Mouse (Mus musculus) spleen, postnatal 4 days (tissue): Measurements from ENCODE around the gene Cyp2j8.
"Not testable (repeated sequence)": the region's sequence is repeated elsewhere in the genome, so short reads cannot be mapped to it uniquely, and the experiment has no call there.

Experiments used
- DNase-seq, 2 experiments: peaks; one replicate each; pipeline ENCODE4 v3.0.0; 2022; ENCODE audit warnings: low spot score in 2 of 2

Cyp2j8 gene

DNA sequence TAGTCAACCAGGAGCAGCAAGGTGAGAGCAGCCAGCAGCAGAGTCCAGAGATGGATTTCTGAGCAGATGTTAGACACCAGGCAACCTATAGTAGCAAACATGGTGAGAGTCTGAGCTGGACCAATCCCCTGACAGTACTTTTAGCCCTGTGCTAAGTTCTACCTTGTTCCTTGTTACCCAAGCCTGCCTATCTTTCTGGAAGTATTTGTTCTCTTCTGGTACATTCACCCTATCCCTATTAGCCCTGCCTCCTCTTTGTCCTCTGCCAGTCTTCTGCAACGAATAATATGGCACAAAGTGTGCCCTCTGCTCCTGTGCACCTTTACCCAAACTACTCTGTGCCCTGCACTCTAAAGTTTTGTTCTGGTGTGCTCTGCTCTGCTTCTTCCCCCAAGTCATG, at the start of gene Cyp2j8:
Cyp2j8 (minus strand) TSS at position 101 of the 400 bp plus-strand sequence.
- DNase-seq = no peak

DNA sequence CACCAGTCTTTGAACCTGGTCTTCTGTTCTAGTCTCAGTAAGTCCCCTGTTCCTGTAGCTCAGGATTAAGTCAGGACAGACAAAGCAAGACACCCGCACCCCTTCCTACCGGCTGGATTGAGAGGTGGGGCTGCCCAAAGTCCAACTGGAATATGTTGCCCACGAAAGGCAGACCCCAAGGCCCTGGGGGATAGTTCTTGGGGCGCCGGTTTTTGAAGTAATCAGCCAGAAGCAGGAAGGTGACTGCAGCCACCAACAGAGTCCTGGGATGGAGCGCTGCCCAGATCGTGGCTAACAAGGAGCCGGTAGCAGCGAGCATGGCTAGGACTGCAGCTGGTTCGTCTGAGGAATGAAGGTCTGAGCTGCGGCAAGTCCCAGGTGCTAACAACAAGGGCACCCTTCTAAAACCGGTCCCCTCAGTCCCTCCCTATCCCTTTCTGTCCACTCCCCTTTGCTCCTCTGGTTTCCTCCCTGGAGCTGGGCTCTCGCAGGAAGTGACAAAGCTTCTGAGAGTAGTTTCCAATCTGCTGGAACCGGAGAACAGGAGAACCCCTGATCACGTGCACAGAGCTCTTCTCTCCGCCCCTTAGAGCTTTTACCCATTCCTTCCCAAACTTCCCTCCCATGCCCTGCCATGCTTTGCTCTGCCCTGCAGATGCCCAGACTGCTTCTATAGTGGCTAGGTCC, 46.1 kb upstream of the Cyp2j8 start, which contains the start of gene Cyp2j6:
Cyp2j6 (minus strand) TSS at position 529 of the 687 bp plus-strand sequence.
- no peak for DNase-seq

DNA sequence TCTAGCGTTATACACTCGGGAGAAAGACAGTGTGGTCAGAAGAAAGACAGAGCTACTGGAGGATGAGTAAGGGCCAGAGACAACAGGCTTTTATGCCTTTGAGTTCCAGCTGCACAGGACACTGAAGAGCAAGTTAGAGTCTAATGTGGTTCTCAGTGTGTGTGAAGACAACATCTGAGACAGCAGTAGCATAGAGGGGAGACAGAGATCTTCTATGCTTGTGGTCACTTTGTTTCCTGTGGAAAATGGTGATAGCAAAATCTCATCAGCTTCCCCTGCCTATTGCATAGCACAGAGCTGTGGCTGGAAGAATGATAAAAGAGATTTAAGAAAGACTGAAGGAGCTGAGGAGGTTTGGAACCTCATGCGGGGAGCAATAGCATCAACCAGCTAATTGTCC, 44.4 kb upstream of the Cyp2j8 start:
- no peak for DNase-seq

DNA sequence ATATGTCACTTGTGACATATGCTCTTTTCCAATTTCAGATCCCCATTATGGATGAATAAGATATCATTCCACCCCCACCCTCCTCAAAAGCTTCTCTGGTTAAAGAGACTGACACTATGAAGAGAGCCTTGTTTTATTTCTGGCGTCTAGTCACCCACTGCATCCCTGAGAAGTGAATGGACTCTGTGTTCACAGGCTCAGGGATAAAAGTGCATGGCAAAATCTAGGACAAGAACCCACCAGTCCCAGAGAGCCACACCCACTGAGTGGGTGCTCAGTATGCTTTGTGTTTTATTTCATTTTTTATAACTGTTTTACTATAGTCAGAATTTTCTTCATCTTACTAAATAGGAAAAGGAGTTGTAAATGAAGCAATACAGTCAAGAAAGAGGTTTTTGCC, 38.8 kb upstream of the Cyp2j8 start:
- no peak for DNase-seq

DNA sequence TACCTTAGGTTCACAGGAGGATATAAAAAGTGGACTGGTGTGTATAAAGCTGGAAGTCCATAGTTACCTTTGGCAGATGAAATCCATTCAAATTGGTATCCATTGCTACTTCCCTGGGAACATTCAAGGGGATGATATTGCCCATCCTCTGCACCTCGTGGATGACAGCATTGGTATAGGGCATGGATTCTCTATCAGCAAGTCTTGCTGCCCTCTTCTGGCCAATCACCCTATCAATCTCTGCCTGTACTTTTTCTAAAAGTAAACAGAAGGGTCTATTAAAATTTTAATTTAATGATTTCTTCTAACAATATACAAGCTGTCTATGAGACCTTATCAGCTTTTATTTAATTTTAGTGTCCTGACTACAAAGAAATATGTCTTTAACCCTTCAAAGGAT, 18.6 kb upstream of the Cyp2j8 start:
- DNase-seq = no peak

DNA sequence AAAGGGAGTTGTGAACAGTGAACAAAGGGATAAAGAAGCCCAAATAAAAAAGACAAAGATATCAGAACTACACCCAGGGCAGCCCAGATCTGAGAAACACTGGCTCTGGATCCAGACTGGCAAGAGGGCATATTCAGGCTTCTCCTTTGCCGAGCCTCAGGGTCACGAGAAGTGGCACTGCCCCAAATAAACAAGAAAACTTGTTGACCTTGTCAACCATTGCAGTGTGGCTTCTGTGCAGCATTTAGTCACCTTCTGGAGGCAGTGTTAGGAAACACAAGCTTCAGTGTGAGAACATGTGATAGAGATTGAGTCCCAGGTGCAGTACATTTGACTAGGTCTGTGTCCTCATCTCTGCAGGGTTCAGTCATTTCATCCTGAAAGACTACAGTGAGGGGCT, 15.1 kb upstream of the Cyp2j8 start:
- DNase-seq = no peak

DNA sequence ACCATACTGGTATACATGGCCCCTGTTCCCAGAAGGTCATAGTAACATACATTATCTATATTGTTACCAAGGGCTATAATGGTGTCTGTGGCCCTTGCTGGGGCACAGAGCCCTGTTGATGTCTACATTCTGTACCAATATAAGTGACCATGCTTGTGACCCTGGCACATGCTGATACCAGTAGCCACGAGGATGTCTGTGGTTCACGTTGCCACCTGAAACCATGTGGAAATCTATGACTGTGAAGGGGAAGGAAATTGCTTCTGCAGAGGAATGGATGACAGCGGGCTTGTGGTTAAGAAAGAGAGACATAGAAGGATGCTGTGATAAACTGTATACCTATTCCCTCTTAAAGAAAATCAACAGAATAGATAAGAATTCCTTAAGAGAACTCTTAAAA, 2.9 kb upstream of the Cyp2j8 start:
- DNase-seq = no peak

DNA sequence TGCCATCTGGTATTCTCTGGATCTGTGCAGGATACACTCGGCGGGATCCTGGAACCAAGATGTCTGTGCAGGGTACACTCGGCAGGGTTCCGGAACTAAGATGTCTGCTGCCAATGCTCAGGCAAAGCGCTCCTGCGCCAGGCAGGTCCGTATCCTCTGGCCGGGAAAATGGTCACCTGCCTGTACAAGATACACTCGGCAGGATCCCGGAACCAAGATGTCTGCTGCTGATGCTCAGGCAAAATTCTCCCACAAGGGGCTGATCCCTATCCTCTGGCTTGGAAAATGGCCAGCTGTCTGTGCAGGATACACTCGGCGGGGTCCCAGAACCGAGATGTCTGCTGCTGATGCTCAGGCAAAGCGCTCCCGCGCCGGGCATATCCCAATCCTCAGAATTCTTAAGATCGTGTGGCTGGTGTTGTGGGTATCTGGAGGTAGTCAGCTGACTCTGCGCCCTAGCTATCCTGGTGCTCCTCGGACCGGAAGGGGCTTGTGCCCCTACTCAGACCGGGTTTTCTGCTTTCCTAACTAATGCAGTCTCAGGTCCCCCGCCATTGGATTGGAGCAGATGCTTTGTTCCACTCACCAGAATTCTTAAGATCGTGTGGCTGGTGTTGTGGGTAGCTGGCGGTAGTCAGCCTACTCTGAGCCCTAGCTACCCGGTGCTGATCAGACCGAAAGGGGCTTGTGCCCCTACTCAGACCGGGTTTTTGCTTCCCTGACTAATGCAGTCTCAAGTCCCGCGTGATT, 43.7 kb downstream of the Cyp2j8 start:
- not testable (repeated sequence) for DNase-seq
